Mouse (Mus musculus): ENCODE results near the gene Rcl1. TPM values are rescaled to one million over a fixed set of nuclear protein-coding genes. Genes with fewer than 3 reads are reported as not detected.

The Rcl1 gene
- polyA plus RNA-seq, 1 experiment: 17.6 TPM

- TF ChIP-seq CTCF (IDR thresholded peaks at IDR 0.05; ENCODE audit: borderline replicate concordance, extremely low read depth, insufficient read depth, insufficient read length) (no peak), POLR2A (IDR thresholded peaks at IDR 0.05; ENCODE audit: borderline replicate concordance, extremely low read depth, insufficient read depth, insufficient read length, poor library complexity, severe bottlenecking) (no peak)
- DNase-seq (ENCODE audit: low read depth): no peak
Observed at GRCm38 (mm10) chr19:29113746-29114649, 12.8 kb downstream of the Rcl1 start.

DNA sequence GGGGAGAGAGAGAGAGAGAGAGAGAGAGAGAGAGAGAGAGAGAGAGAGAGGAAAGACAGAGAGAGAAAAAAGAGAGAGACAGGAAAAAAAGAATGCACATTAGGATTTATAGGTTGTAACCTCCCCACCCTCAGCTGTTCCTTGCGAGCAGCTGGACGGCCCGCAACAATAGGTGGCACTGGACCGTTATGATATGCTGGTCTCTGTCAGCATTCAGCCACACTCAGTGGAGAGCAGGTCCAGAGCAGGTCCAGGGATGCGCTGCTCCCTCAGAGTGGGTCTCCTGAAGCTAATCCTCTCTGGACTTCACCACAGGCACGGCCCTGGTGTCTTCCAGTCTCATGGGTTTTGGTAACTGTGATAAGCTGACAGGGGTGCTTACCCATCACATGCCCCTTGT is 15.6 kb downstream of the Rcl1 start:
- no peak for DNase-seq (ENCODE audit: low read depth)
- no peak for TF ChIP-seq POLR2A (IDR thresholded peaks at IDR 0.05; ENCODE audit: borderline replicate concordance, extremely low read depth, insufficient read depth, insufficient read length, poor library complexity, severe bottlenecking)
- TF ChIP-seq CTCF (IDR thresholded peaks at IDR 0.05; ENCODE audit: borderline replicate concordance, extremely low read depth, insufficient read depth, insufficient read length): no peak

DNA sequence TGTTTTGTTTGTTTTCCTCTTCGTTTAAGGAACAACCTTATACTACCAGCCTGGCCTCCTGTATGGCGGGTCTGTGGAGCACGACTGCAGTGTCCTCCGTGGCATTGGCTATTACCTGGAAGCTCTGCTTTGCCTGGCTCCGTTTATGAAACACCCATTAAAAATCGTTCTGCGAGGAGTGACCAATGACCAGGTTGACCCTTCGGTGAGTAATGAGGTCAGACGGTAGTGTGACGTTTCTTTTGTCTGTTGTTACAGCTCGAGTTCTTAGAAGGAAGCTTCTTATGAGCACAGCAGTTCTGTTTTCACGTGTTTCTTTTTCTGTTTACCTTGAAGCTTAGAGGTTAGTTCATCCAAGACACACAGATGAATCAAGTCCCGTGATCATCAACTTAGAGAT is 17.0 kb downstream of the Rcl1 start:
- no peak for DNase-seq (ENCODE audit: low read depth)
- TF ChIP-seq CTCF (IDR thresholded peaks at IDR 0.05; ENCODE audit: borderline replicate concordance, extremely low read depth, insufficient read depth, insufficient read length) (no peak), POLR2A (IDR thresholded peaks at IDR 0.05; ENCODE audit: borderline replicate concordance, extremely low read depth, insufficient read depth, insufficient read length, poor library complexity, severe bottlenecking) (no peak)

DNA sequence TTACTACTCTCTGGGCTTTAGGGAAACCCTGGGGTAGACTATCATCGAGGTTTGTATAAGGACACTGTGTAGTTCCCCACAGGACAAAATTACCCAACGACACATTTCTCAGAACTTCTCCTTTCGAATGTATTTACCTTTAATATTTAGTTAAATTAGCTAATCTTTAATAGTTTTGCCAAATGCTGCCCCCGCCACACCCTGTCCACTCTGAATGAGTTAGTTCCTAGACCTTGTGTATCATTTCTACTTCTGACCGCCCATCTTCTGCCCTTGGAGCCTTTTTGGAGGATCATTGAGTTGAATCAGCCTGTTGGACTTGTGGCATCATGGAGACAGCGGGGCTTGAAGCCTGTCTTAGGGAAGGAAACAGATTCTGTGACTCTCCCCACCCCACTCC is 19.1 kb downstream of the Rcl1 start:
- no peak for DNase-seq (ENCODE audit: low read depth)
- TF ChIP-seq POLR2A (IDR thresholded peaks at IDR 0.05; ENCODE audit: borderline replicate concordance, extremely low read depth, insufficient read depth, insufficient read length, poor library complexity, severe bottlenecking) (no peak), CTCF (IDR thresholded peaks at IDR 0.05; ENCODE audit: borderline replicate concordance, extremely low read depth, insufficient read depth, insufficient read length) (no peak)

- TF ChIP-seq CTCF (IDR thresholded peaks at IDR 0.05; ENCODE audit: borderline replicate concordance, extremely low read depth, insufficient read depth, insufficient read length) (no peak), POLR2A (IDR thresholded peaks at IDR 0.05; ENCODE audit: borderline replicate concordance, extremely low read depth, insufficient read depth, insufficient read length, poor library complexity, severe bottlenecking) (no peak)
- DNase-seq (ENCODE audit: low read depth): no peak
Observed at GRCm38 (mm10) chr19:29121394-29121793, 20.2 kb downstream of the Rcl1 start.

GRCm38 (mm10) chr19:29124886-29125585 is 23.9 kb downstream of the Rcl1 start:
- TF ChIP-seq POLR2A (IDR thresholded peaks at IDR 0.05; ENCODE audit: borderline replicate concordance, extremely low read depth, insufficient read depth, insufficient read length, poor library complexity, severe bottlenecking): no peak
- TF ChIP-seq CTCF (IDR thresholded peaks at IDR 0.05; ENCODE audit: borderline replicate concordance, extremely low read depth, insufficient read depth, insufficient read length): no peak
- no peak for DNase-seq (ENCODE audit: low read depth)

DNA sequence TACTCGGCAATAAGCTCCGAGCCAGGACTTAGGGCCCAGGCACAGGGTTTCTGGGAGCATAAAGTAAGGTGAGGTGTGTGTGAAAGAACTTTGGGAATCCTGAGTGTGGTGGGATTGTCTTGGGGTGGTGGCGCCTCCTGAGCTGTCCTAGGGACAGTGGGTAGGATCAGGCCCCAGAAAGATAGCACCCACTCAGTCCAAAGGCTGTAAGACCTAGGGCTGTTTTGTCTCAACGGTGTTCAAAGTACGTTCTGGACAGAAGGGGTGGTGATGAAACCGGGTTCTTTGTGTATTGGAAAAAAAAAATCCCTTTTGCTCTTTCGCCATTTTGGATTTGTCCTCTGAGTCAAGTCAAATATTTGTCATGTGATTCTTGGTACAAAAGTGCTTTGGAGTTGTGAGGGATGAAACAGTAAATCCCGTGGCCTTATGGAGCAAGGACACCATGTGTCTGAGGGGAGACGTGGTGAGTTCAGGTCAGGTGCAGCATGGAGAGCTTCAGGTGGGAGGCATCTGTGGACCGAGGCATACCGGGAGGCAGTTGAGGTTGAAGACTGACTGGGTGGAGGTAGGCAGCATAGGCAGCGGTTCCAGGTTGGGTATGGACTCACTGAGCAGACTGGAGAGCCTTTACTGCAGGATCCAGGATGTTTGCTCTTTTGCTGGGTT is 25.3 kb downstream of the Rcl1 start:
- no peak for DNase-seq (ENCODE audit: low read depth)
- TF ChIP-seq CTCF (IDR thresholded peaks at IDR 0.05; ENCODE audit: borderline replicate concordance, extremely low read depth, insufficient read depth, insufficient read length) (no peak), POLR2A (IDR thresholded peaks at IDR 0.05; ENCODE audit: borderline replicate concordance, extremely low read depth, insufficient read depth, insufficient read length, poor library complexity, severe bottlenecking) (no peak)

DNA sequence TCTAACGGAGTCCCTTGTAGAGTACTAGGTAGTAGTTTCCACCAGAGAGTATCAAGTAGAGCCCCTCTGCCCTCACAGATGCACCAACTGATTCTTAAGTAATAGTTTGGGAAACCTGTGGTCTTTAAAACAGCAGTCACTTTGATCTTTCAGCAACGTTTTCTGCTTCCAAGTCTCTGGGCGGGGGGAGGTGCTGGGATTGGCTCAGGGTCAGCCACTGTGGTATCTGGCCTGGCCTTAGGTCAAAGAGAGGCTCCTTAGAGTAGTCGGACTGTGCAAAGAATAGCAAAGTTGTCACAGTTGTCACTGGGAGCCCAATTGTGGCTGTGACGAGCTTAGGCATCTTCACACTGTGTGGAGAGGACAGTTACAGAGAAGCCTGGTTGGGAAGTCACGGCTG is 26.2 kb downstream of the Rcl1 start:
- TF ChIP-seq CTCF (IDR thresholded peaks at IDR 0.05; ENCODE audit: borderline replicate concordance, extremely low read depth, insufficient read depth, insufficient read length) (no peak), POLR2A (IDR thresholded peaks at IDR 0.05; ENCODE audit: borderline replicate concordance, extremely low read depth, insufficient read depth, insufficient read length, poor library complexity, severe bottlenecking) (no peak)
- DNase-seq (ENCODE audit: low read depth): no peak

DNA sequence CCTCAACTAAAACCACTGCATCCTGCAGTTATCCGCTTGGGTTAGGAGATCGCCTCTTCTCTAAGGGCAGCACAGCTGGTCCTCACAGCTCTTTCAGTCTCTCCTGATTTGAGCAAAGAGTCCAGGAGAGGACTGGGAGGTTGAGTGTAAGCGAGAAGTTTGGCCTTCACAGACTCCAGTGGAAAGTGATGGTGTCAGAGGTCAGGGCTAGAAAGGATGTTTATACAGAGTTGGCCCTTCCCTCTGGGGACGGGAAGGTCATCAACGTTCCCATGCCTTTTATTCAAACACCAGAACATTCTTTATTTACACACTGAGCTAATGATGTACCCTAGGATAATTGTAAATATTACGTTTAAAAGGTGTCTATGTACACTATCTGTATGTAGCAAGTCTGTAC is 27.0 kb downstream of the Rcl1 start:
- TF ChIP-seq CTCF (IDR thresholded peaks at IDR 0.05; ENCODE audit: borderline replicate concordance, extremely low read depth, insufficient read depth, insufficient read length): no peak
- TF ChIP-seq POLR2A (IDR thresholded peaks at IDR 0.05; ENCODE audit: borderline replicate concordance, extremely low read depth, insufficient read depth, insufficient read length, poor library complexity, severe bottlenecking): no peak
- DNase-seq (ENCODE audit: low read depth): no peak

GRCm38 (mm10) chr19:29129551-29129950 is 28.4 kb downstream of the Rcl1 start:
- no peak for TF ChIP-seq POLR2A (IDR thresholded peaks at IDR 0.05; ENCODE audit: borderline replicate concordance, extremely low read depth, insufficient read depth, insufficient read length, poor library complexity, severe bottlenecking)
- TF ChIP-seq CTCF (IDR thresholded peaks at IDR 0.05; ENCODE audit: borderline replicate concordance, extremely low read depth, insufficient read depth, insufficient read length): no peak
- DNase-seq (ENCODE audit: low read depth): no peak

DNA sequence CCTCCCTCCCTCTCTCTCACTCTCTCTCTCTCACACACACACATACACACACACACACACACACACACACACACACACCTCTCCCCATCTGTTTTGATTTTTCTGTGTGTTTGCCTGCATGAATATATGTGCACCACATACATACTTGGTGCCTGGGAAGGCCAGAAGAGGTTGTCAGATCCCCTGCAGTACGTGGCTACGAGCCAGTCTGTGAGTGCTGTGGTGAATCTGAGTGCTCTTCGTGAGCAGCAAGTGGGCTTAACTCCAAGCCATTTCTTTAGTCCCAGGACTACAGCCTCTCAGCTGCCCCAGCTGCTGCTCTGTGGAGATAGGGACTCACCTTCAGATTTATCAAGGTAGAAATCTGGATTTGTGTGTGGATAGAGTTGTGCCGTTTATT is 30.0 kb downstream of the Rcl1 start:
- no peak for DNase-seq (ENCODE audit: low read depth)
- no peak for TF ChIP-seq POLR2A (IDR thresholded peaks at IDR 0.05; ENCODE audit: borderline replicate concordance, extremely low read depth, insufficient read depth, insufficient read length, poor library complexity, severe bottlenecking)
- no peak for TF ChIP-seq CTCF (IDR thresholded peaks at IDR 0.05; ENCODE audit: borderline replicate concordance, extremely low read depth, insufficient read depth, insufficient read length)

All from brain, embryonic 14.5 days (tissue).